In the genomic region with DNA sequence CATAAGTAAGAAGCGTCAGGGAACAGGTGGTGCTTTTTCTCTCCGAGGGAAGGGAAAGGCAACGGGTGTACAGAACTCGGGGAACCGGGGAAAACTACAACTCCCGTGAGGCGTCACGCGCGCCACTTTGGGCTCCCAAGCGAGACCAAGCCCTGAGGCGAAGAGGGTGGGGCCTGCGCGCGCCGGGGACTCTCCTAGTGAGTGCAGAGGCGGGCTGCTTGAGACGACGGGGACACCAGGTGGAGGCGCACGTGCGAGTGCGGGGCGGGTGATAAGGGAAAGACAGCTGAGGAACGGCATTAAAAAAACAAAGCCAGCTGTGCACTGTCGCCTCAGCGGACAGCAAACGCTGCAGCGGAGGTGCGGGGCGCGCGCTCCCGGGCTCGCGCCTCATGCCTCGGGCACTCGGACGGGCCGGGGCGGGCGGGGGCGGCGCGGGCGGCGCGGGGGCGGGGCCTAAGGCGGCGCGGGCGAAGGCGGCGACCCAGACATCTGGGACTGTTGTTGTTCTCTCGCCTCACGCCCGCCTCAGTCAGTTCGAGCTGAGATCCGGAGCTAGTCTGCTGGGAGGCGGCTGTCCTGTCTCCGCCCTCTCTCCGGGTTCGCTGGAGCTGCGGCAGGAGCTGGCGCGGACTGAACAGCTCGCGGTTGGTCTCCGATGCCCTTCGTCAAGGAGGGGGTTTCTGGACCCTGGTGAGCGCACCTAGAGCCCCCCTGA, we compare ENCODE assay signal across 8 mouse cellular contexts. TPM values are rescaled to one million over a fixed set of nuclear protein-coding genes. Genes with fewer than 3 reads are reported as not detected.
DNase-seq lines count a peak whose midpoint lies in the region; ATAC-seq lines count a peak whose summit lies in the region.

A gene (plus strand): TSS at position 237 of the 718 bp plus-strand sequence.

- H3K4me3 ChIP-seq in forebrain, embryonic 14.5 days (ENCODE audit: low read depth, low read length), result peak within 1 kb of the TSS; percentile 80
- H3K4me3 ChIP-seq in neural tube, embryonic 15.5 days (replicated peaks), result peak within 1 kb of the TSS; percentile 74

- H3K9me3 ChIP-seq in forebrain, embryonic 14.5 days (replicated peaks; ENCODE audit: control insufficient read depth, low read length), result no peaks in the 10 kb centered on the region
- no peaks in the 10 kb centered on the region for H3K9me3 ChIP-seq in neural tube, embryonic 15.5 days (replicated peaks)

- no peaks in the 10 kb centered on the region for H3K27me3 ChIP-seq in forebrain, embryonic 14.5 days (replicated peaks; ENCODE audit: control insufficient read depth, insufficient read depth, low read length)
- H3K27me3 ChIP-seq in neural tube, embryonic 15.5 days (replicated peaks), result no peaks in the 10 kb centered on the region

- under 1% methylated on average over 56 of the region's 72 CpGs for WGBS in forebrain, embryonic 14.5 days
- under 1% methylated on average over 39 of the region's 72 CpGs for WGBS in neural tube, embryonic 15.5 days

- H3K36me3 ChIP-seq in forebrain, embryonic 14.5 days (ENCODE audit: control insufficient read depth, insufficient read depth, low read length), result no peaks in the 10 kb centered on the region
- H3K36me3 ChIP-seq in neural tube, embryonic 15.5 days, result no peaks in the 10 kb centered on the region

- peak within 1 kb of the TSS; percentile 88 for H3K9ac ChIP-seq in forebrain, embryonic 14.5 days (ENCODE audit: low read length)
- peak within 1 kb of the TSS; percentile 86 for H3K9ac ChIP-seq in neural tube, embryonic 15.5 days (replicated peaks)

- intact Hi-C loops in heart, postnatal 14 days (cut with DNase I), result loop anchor here (5.0 kb wide), 1 partner anchor 105 kb away; a partner anchor contains a TSS

- peaks cover 7% of the 10 kb centered on the region; the same call in 1 of the 2 replicates for H3K4me1 ChIP-seq in forebrain, embryonic 14.5 days (ENCODE audit: control insufficient read depth, insufficient read depth, low read length)
- H3K4me1 ChIP-seq in neural tube, embryonic 15.5 days, result peaks cover 20% of the 10 kb centered on the region

- peak; percentile 99 for ATAC-seq in forebrain, embryonic 14.5 days
- peak; percentile 95 for ATAC-seq in neural tube, embryonic 15.5 days (ENCODE audit: low FRiP score)

- H3K27ac ChIP-seq in forebrain, embryonic 14.5 days (ENCODE audit: low read depth, low read length), result peak within 1 kb of the TSS; percentile 86
- H3K27ac ChIP-seq in neural tube, embryonic 15.5 days (replicated peaks), result peak within 1 kb of the TSS; percentile 92

- peak; percentile 96 for DNase-seq in ES-CJ7 (ENCODE audit: low read depth, low spot score)
- DNase-seq in cerebellum, adult 11 months, result peak; percentile 96
- DNase-seq in forebrain, embryonic 14.5 days (ENCODE audit: low spot score), result peak; percentile 98
- DNase-seq in heart, postnatal 14 days, result peak; percentile 95 to 96
- peak; percentile 96 for DNase-seq in layer of hippocampus, adult 11-12 months (ENCODE audit: low spot score)
- DNase-seq in lung, adult 18-20 months, result peak; percentile 98
- DNase-seq in testis, postnatal 14 days (ENCODE audit: low spot score), result peak; percentile 97

- H3K4me2 ChIP-seq in forebrain, embryonic 14.5 days (ENCODE audit: low read length), result peak within 1 kb of the TSS; percentile 86
- H3K4me2 ChIP-seq in neural tube, embryonic 15.5 days, result peak within 1 kb of the TSS; percentile 89

RNA-seq across cellular contexts. Expression of the gene that starts here (rescaled TPM):
- polyA plus RNA-seq in forebrain, embryonic 14.5 days (2014; fragmentation: Nextera tagmentation; extraction: Ambion mirVana), result 9.2 and 13.2 TPM in 2 replicates
- 1 to 10 TPM; 8.1 TPM for total RNA-seq in heart, postnatal 14 days (2021)
- polyA plus RNA-seq in neural tube, embryonic 15.5 days (2015; fragmentation: Nextera tagmentation; extraction: Ambion mirVana), result 24.2 and 26.1 TPM in 2 replicates

Comparison
In these comparisons a context has a peak if more than half of its experiments do, and no peak if none do; other contexts are left out.
1. Peak in every context shown above with its lines: DNase-seq, ATAC-seq, H3K4me3 ChIP-seq and H3K27ac ChIP-seq.